Mouse (Mus musculus): ENCODE data around the gene Fam169a. TPM values are rescaled to one million over a fixed set of nuclear protein-coding genes. Genes with fewer than 3 reads are reported as not detected.

The Fam169a gene
- total RNA-seq, 2 experiments from 2014 or later: 0.05 TPM; not detected in 1

DNA sequence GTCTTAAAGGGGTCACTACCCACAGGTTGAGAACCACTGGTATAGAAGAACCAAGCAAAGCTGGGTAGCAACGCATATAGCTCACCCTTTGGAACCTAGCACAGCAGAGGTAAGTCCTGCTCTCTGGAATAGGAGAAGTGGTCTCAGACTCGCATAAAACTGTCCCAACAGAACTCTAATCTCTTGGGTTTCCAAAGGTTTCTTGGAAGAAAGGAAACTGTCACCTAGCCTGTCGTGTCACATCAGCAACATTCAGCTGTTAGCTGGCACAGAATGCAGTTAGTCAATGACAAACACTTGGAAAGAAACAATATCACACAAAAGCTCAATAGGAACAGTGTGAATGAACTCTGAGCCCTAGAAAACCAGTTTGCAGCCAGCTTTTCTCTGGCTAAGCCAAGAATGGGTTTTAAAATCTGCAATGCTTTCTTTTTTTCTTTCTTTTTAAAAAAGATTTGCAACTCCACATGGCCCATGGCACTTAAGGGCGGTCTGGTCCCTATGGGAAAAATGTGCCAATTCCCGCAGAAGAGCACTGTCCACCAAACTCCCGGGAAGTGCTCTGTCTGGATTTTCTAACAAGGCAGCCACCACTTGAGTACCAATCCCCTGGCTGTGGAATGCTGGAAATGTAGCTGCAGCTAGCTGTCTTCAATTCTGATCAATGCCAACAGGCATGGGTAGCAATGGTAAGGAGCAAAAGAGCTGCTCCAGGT lies 113.2 kb downstream of the Fam169a start:
- DNase-seq (ENCODE audit: low spot score): no peak

Other genes starting within 250 kb of the Fam169a start
- gene Gcnt4, start 142.6 kb upstream of the Fam169a start, total RNA-seq (2021): under 1 TPM; 0.05 TPM
- not detected for gene 1700029F12Rik, start 32.9 kb upstream of the Fam169a start, total RNA-seq (2021)
- 1 to 10 TPM in 1 of 2 experiments, not detected in 1; 5.9 TPM for gene Gm6169, start 32.0 kb downstream of the Fam169a start, total RNA-seq (2021)
- gene Gfm2, start 70.7 kb downstream of the Fam169a start, total RNA-seq (2021): 10 to 100 TPM; 48.7 to 49.3 TPM
- 10 to 100 TPM; 47.9 to 49.4 TPM for gene Nsa2, start 70.7 kb downstream of the Fam169a start, total RNA-seq (2021)
- gene Hexb, start 131.1 kb downstream of the Fam169a start, total RNA-seq (2021): 1 to 10 TPM; 8.6 to 9.5 TPM
- 1 to 10 TPM; 2.4 to 2.6 TPM for gene Enc1, start 173.8 kb downstream of the Fam169a start, total RNA-seq (2021)

Measured in gastrocnemius, adult 18-20 months (tissue).